Mouse (Mus musculus) left cerebral cortex, postnatal 10 days (tissue): ENCODE measurements around the gene Malsu1. TPM values are rescaled to one million over a fixed set of nuclear protein-coding genes. Genes with fewer than 3 reads are reported as not detected.

Experiments
- DNase-seq, 2 experiments: peaks; one replicate each; pipeline ENCODE4 v3.0.0; 2021 to 2022; ENCODE audit warnings: low spot score in 2 of 2, mixed read lengths in 1 of 2; ENCODE audit errors: extremely low spot score in 1 of 2
- intact Hi-C: fragments of 180-260 bp; cut with DNase I; formaldehyde crosslinking; loops from one replicate; pipeline ENCODE4 v1.15.1; 2025
- total RNA-seq, 2 experiments: library from RNA; stranded (reverse); gene quantifications; 2 replicates each; pipeline ENCODE4 v1.2.3; 2021

Gene Malsu1
- total RNA-seq, 2 experiments from 2014 or later = 28.7 to 33.6 TPM

- intact Hi-C loops = no loop called here
- no peak for DNase-seq
Measured at GRCm38 (mm10) chr6:49119462-49120135, 46.0 kb downstream of the Malsu1 start.

- intact Hi-C loops = no loop called here
- DNase-seq = no peak
Measured at GRCm38 (mm10) chr6:49120370-49120769, 46.8 kb downstream of the Malsu1 start.

GRCm38 (mm10) chr6:49130328-49130727 is 56.7 kb downstream of the Malsu1 start:
- intact Hi-C loops = no loop called here
- no peak for DNase-seq

GRCm38 (mm10) chr6:49131855-49132254 is 58.3 kb downstream of the Malsu1 start:
- no peak for DNase-seq
- intact Hi-C loops = no loop called here

GRCm38 (mm10) chr6:49132352-49133090 is 58.9 kb downstream of the Malsu1 start:
- intact Hi-C loops = no loop called here
- DNase-seq = no peak

Other genes with a start within 250 kb of the Malsu1 start
- gene Tmem176a, start 232.9 kb upstream of the Malsu1 start, total RNA-seq = 10 to 100 TPM; 15.6 to 18.6 TPM
- gene Tmem176b, start 232.3 kb upstream of the Malsu1 start, total RNA-seq = 10 to 100 TPM; 38.2 to 42.5 TPM
- gene Aoc1, start 200.9 kb upstream of the Malsu1 start, total RNA-seq = not detected
- gene 1600015I10Rik, start 143.9 kb upstream of the Malsu1 start, total RNA-seq = not detected
- gene Doxl2, start 98.8 kb upstream of the Malsu1 start, total RNA-seq = not detected
- not detected for gene Svs1, start 86.9 kb upstream of the Malsu1 start, total RNA-seq
- gene Gpnmb, start 37.2 kb upstream of the Malsu1 start, total RNA-seq = under 1 TPM; 0.39 to 0.43 TPM
- 1 to 10 TPM; 1.2 TPM for gene Igf2bp3, start 141.2 kb downstream of the Malsu1 start, total RNA-seq
- 10 to 100 TPM; 66.7 to 68.8 TPM for gene Tra2a, start 190.2 kb downstream of the Malsu1 start, total RNA-seq
- gene Ccdc126, start 245.5 kb downstream of the Malsu1 start, total RNA-seq = 1 to 10 TPM; 6.8 to 7.1 TPM